Mouse (Mus musculus): ENCODE data around the gene Fzd4. TPM values are rescaled to one million over a fixed set of nuclear protein-coding genes. Genes with fewer than 3 reads are reported as not detected.

Fzd4 gene
- polyA plus RNA-seq, 1 experiment = not detected

GRCm38 (mm10) chr7:89421294-89421693 lies 17.1 kb downstream of the Fzd4 start:
- Histone ChIP-seq H3K4me3 (ENCODE audit: insufficient read depth, low read depth, low read length) (no peak overlapping the region), H3K27ac (ENCODE audit: insufficient read depth, low read depth, low read length) (no peak overlapping the region), H3K4me1 (ENCODE audit: control insufficient read depth, insufficient read depth, low read length) (no peaks in the 10 kb centered on the region)
- WGBS = 97% methylated on average over 5 of the region's 5 CpGs
- TF ChIP-seq CTCF (IDR thresholded peaks at IDR 0.05; ENCODE audit: insufficient read depth, low read depth, low read length) = no peak
- no peak for TF ChIP-seq POLR2A (IDR thresholded peaks at IDR 0.05; ENCODE audit: insufficient read depth, low read depth, low read length)

GRCm38 (mm10) chr7:89422650-89423049 lies 18.5 kb downstream of the Fzd4 start:
- Histone ChIP-seq H3K4me3 (ENCODE audit: insufficient read depth, low read depth, low read length) (no peak overlapping the region), H3K4me1 (ENCODE audit: control insufficient read depth, insufficient read depth, low read length) (no peaks in the 10 kb centered on the region), H3K27ac (ENCODE audit: insufficient read depth, low read depth, low read length) (no peak overlapping the region)
- no peak for TF ChIP-seq POLR2A (IDR thresholded peaks at IDR 0.05; ENCODE audit: insufficient read depth, low read depth, low read length)
- no peak for TF ChIP-seq CTCF (IDR thresholded peaks at IDR 0.05; ENCODE audit: insufficient read depth, low read depth, low read length)
- 80% methylated on average over 8 of the region's 8 CpGs for WGBS

DNA sequence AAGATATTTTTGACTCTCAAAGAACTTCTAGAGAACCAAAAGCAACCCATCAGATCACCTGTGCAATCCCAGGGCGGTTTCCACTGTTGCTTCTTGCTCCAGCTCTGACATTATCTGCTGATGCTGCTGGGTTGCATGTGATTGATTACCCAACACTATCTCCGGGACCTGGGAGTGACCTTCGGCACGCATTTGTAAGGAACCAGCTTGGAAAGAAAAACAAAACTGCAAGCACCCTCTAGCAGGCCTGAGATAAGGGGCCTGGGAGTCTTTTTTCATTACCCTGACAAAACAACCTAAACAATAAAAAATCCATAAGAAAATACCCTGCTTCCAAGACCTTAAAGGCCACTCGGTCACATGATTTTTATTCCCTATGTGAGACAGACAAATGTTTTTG lies 19.0 kb downstream of the Fzd4 start:
- H3K4me1 ChIP-seq (ENCODE audit: control insufficient read depth, insufficient read depth, low read length) = no peaks in the 10 kb centered on the region
- no peak overlapping the region for H3K27ac ChIP-seq (ENCODE audit: insufficient read depth, low read depth, low read length)
- no peak overlapping the region for H3K4me3 ChIP-seq (ENCODE audit: insufficient read depth, low read depth, low read length)
- 65% methylated on average over 5 of the region's 5 CpGs for WGBS
- TF ChIP-seq POLR2A (IDR thresholded peaks at IDR 0.05; ENCODE audit: insufficient read depth, low read depth, low read length) (no peak), CTCF (IDR thresholded peaks at IDR 0.05; ENCODE audit: insufficient read depth, low read depth, low read length) (no peak)

- Histone ChIP-seq H3K4me3 (ENCODE audit: insufficient read depth, low read depth, low read length) (no peak overlapping the region), H3K27ac (ENCODE audit: insufficient read depth, low read depth, low read length) (no peak overlapping the region), H3K4me1 (ENCODE audit: control insufficient read depth, insufficient read depth, low read length) (no peaks in the 10 kb centered on the region)
- TF ChIP-seq POLR2A (IDR thresholded peaks at IDR 0.05; ENCODE audit: insufficient read depth, low read depth, low read length) (no peak), CTCF (IDR thresholded peaks at IDR 0.05; ENCODE audit: insufficient read depth, low read depth, low read length) (no peak)
- 82% methylated on average over 8 of the region's 8 CpGs for WGBS
Measured at GRCm38 (mm10) chr7:89423688-89424255, 19.6 kb downstream of the Fzd4 start.

DNA sequence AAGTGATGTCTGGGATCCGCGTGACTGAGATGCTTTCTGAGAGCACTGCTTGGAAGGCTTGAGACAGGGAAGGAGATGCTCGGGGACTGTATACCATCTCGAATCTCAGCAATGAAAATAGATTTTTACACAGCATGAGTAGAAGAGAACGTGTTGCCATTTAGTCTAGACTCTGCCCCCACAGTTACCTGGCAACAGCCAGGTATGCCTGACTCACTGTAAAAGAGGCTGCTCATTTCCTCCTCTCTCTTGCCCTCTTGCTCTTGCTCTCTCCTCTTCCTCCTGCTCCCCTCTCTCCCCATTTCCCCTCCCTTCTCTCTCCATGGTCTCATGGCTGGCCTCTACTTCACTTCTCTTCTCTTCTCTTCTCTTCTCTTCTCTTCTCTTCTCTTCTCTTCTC lies 20.5 kb downstream of the Fzd4 start:
- TF ChIP-seq CTCF (IDR thresholded peaks at IDR 0.05; ENCODE audit: insufficient read depth, low read depth, low read length) = no peak
- TF ChIP-seq POLR2A (IDR thresholded peaks at IDR 0.05; ENCODE audit: insufficient read depth, low read depth, low read length) = no peak
- H3K27ac ChIP-seq (ENCODE audit: insufficient read depth, low read depth, low read length) = no peak overlapping the region
- no peak overlapping the region for H3K4me3 ChIP-seq (ENCODE audit: insufficient read depth, low read depth, low read length)
- WGBS = 92% methylated on average over 5 of the region's 5 CpGs
- no peaks in the 10 kb centered on the region for H3K4me1 ChIP-seq (ENCODE audit: control insufficient read depth, insufficient read depth, low read length)

- H3K27ac ChIP-seq (ENCODE audit: insufficient read depth, low read depth, low read length) = no peak overlapping the region
- no peak for TF ChIP-seq CTCF (IDR thresholded peaks at IDR 0.05; ENCODE audit: insufficient read depth, low read depth, low read length)
- no peak for TF ChIP-seq POLR2A (IDR thresholded peaks at IDR 0.05; ENCODE audit: insufficient read depth, low read depth, low read length)
- 82% methylated on average over 11 of the region's 11 CpGs for WGBS
- no peak overlapping the region for H3K4me3 ChIP-seq (ENCODE audit: insufficient read depth, low read depth, low read length)
- H3K4me1 ChIP-seq (ENCODE audit: control insufficient read depth, insufficient read depth, low read length) = no peaks in the 10 kb centered on the region
Measured at GRCm38 (mm10) chr7:89425803-89426725, 21.9 kb downstream of the Fzd4 start.

GRCm38 (mm10) chr7:89427101-89427500 lies 22.9 kb downstream of the Fzd4 start:
- WGBS = 59% methylated on average over 5 of the region's 5 CpGs
- Histone ChIP-seq H3K4me1 (ENCODE audit: control insufficient read depth, insufficient read depth, low read length) (no peaks in the 10 kb centered on the region), H3K27ac (ENCODE audit: insufficient read depth, low read depth, low read length) (no peak overlapping the region), H3K4me3 (ENCODE audit: insufficient read depth, low read depth, low read length) (no peak overlapping the region)
- TF ChIP-seq POLR2A (IDR thresholded peaks at IDR 0.05; ENCODE audit: insufficient read depth, low read depth, low read length) (no peak), CTCF (IDR thresholded peaks at IDR 0.05; ENCODE audit: insufficient read depth, low read depth, low read length) (no peak)

DNA sequence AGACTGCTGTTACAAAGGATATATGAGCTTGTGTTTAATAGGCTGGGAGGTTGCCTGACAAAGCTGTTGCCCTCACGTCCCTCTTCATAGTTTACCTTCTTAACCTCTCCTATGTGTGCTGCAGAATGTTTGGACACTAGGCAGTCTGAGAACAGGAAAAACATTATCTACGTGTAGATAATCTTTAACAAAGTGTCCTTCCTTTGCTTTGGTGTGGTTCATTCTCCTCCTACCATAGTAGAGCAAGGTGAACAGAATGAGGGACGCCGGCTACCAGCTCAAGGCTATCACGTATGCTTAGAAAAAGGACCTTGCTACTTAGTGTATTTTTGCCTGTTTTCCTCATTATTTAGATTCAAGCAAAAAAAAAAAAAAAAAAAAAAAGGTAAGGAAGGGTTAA lies 24.6 kb downstream of the Fzd4 start:
- TF ChIP-seq POLR2A (IDR thresholded peaks at IDR 0.05; ENCODE audit: insufficient read depth, low read depth, low read length) = no peak
- no peak for TF ChIP-seq CTCF (IDR thresholded peaks at IDR 0.05; ENCODE audit: insufficient read depth, low read depth, low read length)
- WGBS = 93% methylated on average over 5 of the region's 5 CpGs
- Histone ChIP-seq H3K4me3 (ENCODE audit: insufficient read depth, low read depth, low read length) (no peak overlapping the region), H3K27ac (ENCODE audit: insufficient read depth, low read depth, low read length) (no peak overlapping the region), H3K4me1 (ENCODE audit: control insufficient read depth, insufficient read depth, low read length) (no peaks in the 10 kb centered on the region)

DNA sequence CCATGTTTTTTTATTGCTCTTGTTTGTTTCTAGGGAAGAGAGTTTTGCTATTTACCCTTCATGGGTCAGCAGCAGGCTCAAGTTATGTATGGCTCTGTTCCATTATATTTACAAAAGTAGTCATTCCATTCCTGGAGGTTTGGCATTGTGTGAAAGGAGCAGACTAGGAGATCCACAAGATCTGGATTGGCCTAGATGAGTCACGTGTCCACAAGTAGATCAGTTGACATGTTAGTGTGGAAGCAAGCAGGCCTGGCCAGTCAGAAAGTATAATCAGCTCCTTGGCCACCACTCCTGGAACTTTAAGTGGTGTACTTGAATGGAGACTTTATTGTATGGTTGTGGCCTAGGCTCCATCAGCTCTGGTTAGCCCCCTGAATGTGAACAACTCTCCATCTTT lies 25.2 kb downstream of the Fzd4 start:
- Histone ChIP-seq H3K27ac (ENCODE audit: insufficient read depth, low read depth, low read length) (no peak overlapping the region), H3K4me3 (ENCODE audit: insufficient read depth, low read depth, low read length) (no peak overlapping the region), H3K4me1 (ENCODE audit: control insufficient read depth, insufficient read depth, low read length) (no peaks in the 10 kb centered on the region)
- WGBS = 88% methylated on average over 1 of the region's 1 CpGs
- TF ChIP-seq POLR2A (IDR thresholded peaks at IDR 0.05; ENCODE audit: insufficient read depth, low read depth, low read length) (no peak), CTCF (IDR thresholded peaks at IDR 0.05; ENCODE audit: insufficient read depth, low read depth, low read length) (no peak)
